Mouse (Mus musculus) intestine, embryonic 15.5 days (tissue): ENCODE measurements around the gene Trim14. TPM values are rescaled to one million over a fixed set of nuclear protein-coding genes. Genes with fewer than 3 reads are reported as not detected.

Experiments used
- ATAC-seq: fragments of 200-750 bp; cut with Nextera tagmentation; 2 replicates; pipeline ENCODE4 v1.8.0; 2017; ENCODE audit warnings: moderate TSS enrichment, moderate library complexity
- H3K27ac ChIP-seq: fragments of 300-500 bp; sonication (generic); 2 replicates; pipeline ENCODE4 v1.5.1; 2015; ENCODE audit warnings: mild to moderate bottlenecking, inconsistent platforms
- H3K27me3 ChIP-seq: fragments of 300-500 bp; sonication (generic); replicated peaks from 2 replicates; pipeline ENCODE4 v1.6.1; 2015; ENCODE audit warnings: inconsistent platforms
- H3K36me3 ChIP-seq: fragments of 300-500 bp; sonication (generic); 2 replicates; pipeline ENCODE4 v1.6.1; 2015; ENCODE audit warnings: inconsistent platforms
- H3K4me1 ChIP-seq: fragments of 300-500 bp; sonication (generic); replicated peaks from 2 replicates; pipeline ENCODE4 v1.6.1; 2015; ENCODE audit warnings: inconsistent platforms
- H3K4me2 ChIP-seq: fragments of 300-500 bp; sonication (generic); replicated peaks from 2 replicates; pipeline ENCODE4 v1.6.1; 2015; ENCODE audit warnings: mild to moderate bottlenecking, inconsistent platforms
- H3K4me3 ChIP-seq: fragments of 300-500 bp; sonication (generic); replicated peaks from 2 replicates; pipeline ENCODE4 v1.5.1; 2015; ENCODE audit warnings: inconsistent platforms
- H3K9ac ChIP-seq: fragments of 300-500 bp; sonication (generic); 2 replicates; pipeline ENCODE4 v1.6.1; 2015; ENCODE audit warnings: inconsistent platforms
- H3K9me3 ChIP-seq: fragments of 300-500 bp; sonication (generic); 2 replicates; pipeline ENCODE4 v1.6.1; 2016; ENCODE audit warnings: inconsistent platforms
- WGBS: fragments of 180-500 bp; shearing (Covaris S2); methylation state at CpG from one replicate; pipeline ENCODE4 v1.1.7; 2015; 5-methylcytosine and 5-hydroxymethylcytosine counted together
- polyA plus RNA-seq: library from polyadenylated mRNA; unstranded; fragments of >200 nt; fragmentation: Nextera tagmentation; extraction: Ambion mirVana; gene quantifications from 2 replicates; pipeline ENCODE4 v1.2.1, GENCODE M21; 2015

Gene Trim14
- polyA plus RNA-seq, 1 experiment from 2014 or later, result 12.6 TPM

DNA sequence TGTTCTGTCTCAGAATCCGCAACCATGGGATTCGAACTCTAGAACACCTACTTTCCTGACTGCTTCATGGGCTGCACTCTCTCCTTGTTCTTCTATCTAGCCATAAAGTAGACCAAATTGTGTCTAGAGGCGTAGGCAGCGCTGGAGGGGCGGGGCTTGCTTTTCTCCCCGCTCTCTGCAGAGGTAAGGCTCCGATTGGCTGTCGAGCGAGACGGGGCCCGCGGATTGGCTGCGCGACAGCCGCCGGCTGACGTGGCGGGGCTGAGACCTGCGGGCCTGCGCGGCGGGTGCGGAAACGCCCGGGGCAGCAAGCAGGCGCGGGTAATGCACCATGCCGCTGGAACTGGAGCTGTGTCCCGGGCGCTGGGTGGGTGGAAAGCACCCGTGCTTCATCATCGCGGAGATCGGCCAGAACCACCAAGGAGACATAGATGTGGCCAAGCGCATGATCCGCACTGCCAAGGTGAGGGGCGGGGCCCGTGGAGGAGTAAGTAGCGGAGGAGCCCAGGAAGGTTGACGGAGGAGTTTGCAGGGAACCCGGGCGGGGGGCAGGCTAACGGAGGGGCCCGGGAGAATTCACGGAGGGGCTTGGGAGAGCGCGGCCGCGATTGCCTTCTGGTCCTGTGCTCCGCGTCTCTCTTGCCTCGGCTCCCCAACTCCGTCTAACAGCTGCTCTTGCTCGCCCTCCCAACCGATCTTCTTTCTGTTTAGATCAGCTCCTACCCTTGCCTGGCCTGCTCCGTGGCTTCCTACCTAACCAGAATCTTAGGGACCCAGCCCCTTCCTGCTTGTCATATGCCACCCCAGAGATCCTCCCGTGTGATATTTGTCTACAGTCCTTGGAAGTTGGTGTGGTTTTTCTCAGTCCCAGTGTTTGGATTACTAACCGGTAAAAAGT, 46.7 kb downstream of the Trim14 start, which contains the start of gene Nans:
Nans (plus strand) TSS at position 221 of the 898 bp plus-strand sequence.
- peak within 1 kb of the TSS; percentile 86 for H3K9ac ChIP-seq
- peaks cover 16% of the 10 kb centered on the region for H3K36me3 ChIP-seq
- under 1% methylated on average over 58 of the region's 58 CpGs for WGBS
- H3K9me3 ChIP-seq, result no peaks in the 10 kb centered on the region
- ATAC-seq, result peak; percentile 99
- H3K27me3 ChIP-seq, result no peaks in the 10 kb centered on the region
- H3K27ac ChIP-seq, result peak within 1 kb of the TSS; percentile 74
- H3K4me3 ChIP-seq, result peak within 1 kb of the TSS; percentile 89
- H3K4me1 ChIP-seq, result peaks cover 9% of the 10 kb centered on the region; the same call in 1 of the 2 replicates
- peak within 1 kb of the TSS; percentile 62 for H3K4me2 ChIP-seq

- no peak for ATAC-seq
- H3K27ac ChIP-seq, result no peak overlapping the region
- no peak overlapping the region for H3K4me3 ChIP-seq
- no peak overlapping the region for H3K9ac ChIP-seq
- no peaks in the 10 kb centered on the region for H3K36me3 ChIP-seq
- no peaks in the 10 kb centered on the region for H3K9me3 ChIP-seq
- H3K4me2 ChIP-seq, result no peak overlapping the region
- H3K27me3 ChIP-seq, result no peaks in the 10 kb centered on the region
- WGBS, result 97% methylated on average over 5 of the region's 5 CpGs
- H3K4me1 ChIP-seq, result peaks cover 9% of the 10 kb centered on the region; the same call in 1 of the 2 replicates
Observed at GRCm38 (mm10) chr4:46487348-46487747, 48.6 kb downstream of the Trim14 start.

GRCm38 (mm10) chr4:46485696-46486417, 50.1 kb downstream of the Trim14 start:
- WGBS, result 39% methylated on average over 14 of the region's 14 CpGs
- H3K27ac ChIP-seq, result no peak overlapping the region

GRCm38 (mm10) chr4:46479081-46479480, 56.9 kb downstream of the Trim14 start:
- no peak overlapping the region for H3K27ac ChIP-seq
- no peaks in the 10 kb centered on the region for H3K9me3 ChIP-seq
- no peak for ATAC-seq
- H3K4me3 ChIP-seq, result no peak overlapping the region
- no peaks in the 10 kb centered on the region for H3K4me1 ChIP-seq
- H3K4me2 ChIP-seq, result no peak overlapping the region
- WGBS, result 96% methylated on average over 2 of the region's 2 CpGs
- peaks cover 11% of the 10 kb centered on the region for H3K36me3 ChIP-seq
- no peak overlapping the region for H3K9ac ChIP-seq
- H3K27me3 ChIP-seq, result no peaks in the 10 kb centered on the region

More at GRCm38 (mm10) chr4:46485696-46486417, 50.1 kb downstream of the Trim14 start:
- H3K4me1 ChIP-seq, result peaks cover 9% of the 10 kb centered on the region; the same call in 1 of the 2 replicates
- no peaks in the 10 kb centered on the region for H3K27me3 ChIP-seq
- no peak overlapping the region for H3K4me2 ChIP-seq
- ATAC-seq, result no peak
- H3K9ac ChIP-seq, result no peak overlapping the region
- no peaks in the 10 kb centered on the region for H3K36me3 ChIP-seq
- no peak overlapping the region for H3K4me3 ChIP-seq
- no peaks in the 10 kb centered on the region for H3K9me3 ChIP-seq

GRCm38 (mm10) chr4:46475101-46475500, 60.8 kb downstream of the Trim14 start:
- ATAC-seq, result no peak
- H3K36me3 ChIP-seq, result peaks cover 40% of the 10 kb centered on the region
- H3K4me3 ChIP-seq, result no peak overlapping the region

DNA sequence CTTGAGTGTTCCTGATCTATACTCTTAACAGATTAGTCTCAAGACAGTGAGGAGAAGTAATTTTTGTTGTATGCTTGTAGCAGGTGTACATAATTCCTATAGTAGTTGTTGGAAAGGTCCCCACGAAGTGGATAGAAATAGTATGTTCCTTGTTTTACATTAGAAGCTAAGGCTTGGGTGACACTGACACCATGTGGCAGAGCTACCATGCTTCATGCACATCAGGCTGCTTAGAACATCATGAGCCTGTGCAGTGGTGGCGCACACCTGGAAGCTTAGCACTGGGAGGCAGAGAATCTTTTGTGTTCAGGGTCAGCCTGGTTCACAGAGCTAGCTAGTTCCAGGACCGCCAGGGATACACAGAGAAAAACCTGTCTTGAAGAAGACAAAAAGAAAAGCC, 70.2 kb downstream of the Trim14 start:
- H3K9me3 ChIP-seq, result no peaks in the 10 kb centered on the region
- H3K27ac ChIP-seq, result no peak overlapping the region
- no peak overlapping the region for H3K9ac ChIP-seq
- H3K36me3 ChIP-seq, result peaks cover 62% of the 10 kb centered on the region
- ATAC-seq, result no peak
- H3K4me1 ChIP-seq, result no peaks in the 10 kb centered on the region
- WGBS, result 89% methylated on average over 3 of the region's 3 CpGs
- H3K4me3 ChIP-seq, result no peak overlapping the region
- H3K4me2 ChIP-seq, result no peak overlapping the region
- no peaks in the 10 kb centered on the region for H3K27me3 ChIP-seq

More at GRCm38 (mm10) chr4:46475101-46475500, 60.8 kb downstream of the Trim14 start:
- H3K27me3 ChIP-seq, result no peaks in the 10 kb centered on the region
- no peaks in the 10 kb centered on the region for H3K4me1 ChIP-seq
- no peaks in the 10 kb centered on the region for H3K9me3 ChIP-seq
- no peak overlapping the region for H3K27ac ChIP-seq
- WGBS, result 93% methylated on average over 5 of the region's 5 CpGs
- H3K4me2 ChIP-seq, result no peak overlapping the region
- no peak overlapping the region for H3K9ac ChIP-seq

DNA sequence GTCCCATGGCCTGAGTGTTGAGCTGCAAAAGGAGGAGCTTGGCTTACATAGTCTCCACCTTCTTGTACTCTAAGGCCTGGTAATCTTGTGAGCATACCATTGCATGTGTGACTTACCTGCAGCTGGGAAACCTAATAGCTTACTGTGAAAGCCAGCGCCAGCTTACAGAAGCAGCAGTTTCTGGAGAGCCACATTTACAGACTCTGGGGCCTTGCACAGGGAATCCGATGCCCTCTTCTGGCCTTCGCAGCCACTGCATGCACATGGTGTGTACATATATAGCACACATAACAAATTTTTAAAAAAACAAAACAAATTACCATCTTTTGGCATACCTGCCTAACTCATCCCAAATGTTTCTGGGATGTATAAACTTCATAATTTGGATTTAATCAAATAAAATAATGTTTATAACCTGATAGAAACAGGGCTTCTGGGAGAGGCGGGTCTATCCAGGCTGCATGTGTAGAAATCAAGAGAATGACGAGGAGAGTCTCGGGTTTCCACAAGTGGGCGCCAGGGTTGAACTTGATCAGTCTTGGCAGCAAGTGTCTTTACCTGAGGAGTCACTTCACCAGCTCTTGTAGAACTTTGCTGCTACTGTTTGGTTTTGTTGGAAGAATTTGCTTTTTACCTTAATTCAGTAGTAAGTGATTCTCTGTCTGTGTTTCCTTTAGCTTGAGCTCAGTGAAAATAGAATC, 72.7 kb downstream of the Trim14 start:
- Histone ChIP-seq H3K27me3 (no peaks in the 10 kb centered on the region), H3K4me1 (no peaks in the 10 kb centered on the region), H3K27ac (no peak overlapping the region), H3K4me2 (no peak overlapping the region), H3K36me3 (peaks cover 49% of the 10 kb centered on the region), H3K4me3 (no peak overlapping the region), H3K9ac (no peak overlapping the region), H3K9me3 (no peaks in the 10 kb centered on the region)
- ATAC-seq, result peak; percentile 67; the same call in 1 of the 2 replicates
- 84% methylated on average over 7 of the region's 7 CpGs for WGBS

- 88% methylated on average over 2 of the region's 2 CpGs for whole genome bisulfite sequencing
- H3K27ac ChIP-seq, result no peak overlapping the region
Observed at GRCm38 (mm10) chr4:46458411-46458810, 77.5 kb downstream of the Trim14 start.

GRCm38 (mm10) chr4:46457186-46457585, 78.8 kb downstream of the Trim14 start:
- H3K4me3 ChIP-seq, result no peak overlapping the region
- no peaks in the 10 kb centered on the region for H3K9me3 ChIP-seq
- peaks cover 15% of the 10 kb centered on the region for H3K36me3 ChIP-seq
- H3K27me3 ChIP-seq, result no peaks in the 10 kb centered on the region
- H3K27ac ChIP-seq, result no peak overlapping the region
- ATAC-seq, result no peak
- H3K4me2 ChIP-seq, result no peak overlapping the region
- WGBS, result 91% methylated on average over 3 of the region's 3 CpGs
- peaks cover 18% of the 10 kb centered on the region for H3K4me1 ChIP-seq
- no peak overlapping the region for H3K9ac ChIP-seq

More at GRCm38 (mm10) chr4:46458411-46458810, 77.5 kb downstream of the Trim14 start:
- H3K4me3 ChIP-seq, result no peak overlapping the region
- ATAC-seq, result no peak
- H3K27me3 ChIP-seq, result no peaks in the 10 kb centered on the region
- peaks cover 22% of the 10 kb centered on the region for H3K36me3 ChIP-seq
- H3K4me2 ChIP-seq, result no peak overlapping the region
- H3K4me1 ChIP-seq, result peaks cover 16% of the 10 kb centered on the region
- H3K9ac ChIP-seq, result no peak overlapping the region
- H3K9me3 ChIP-seq, result no peaks in the 10 kb centered on the region

GRCm38 (mm10) chr4:46456762-46457161, 79.2 kb downstream of the Trim14 start:
- no peak overlapping the region for H3K4me2 ChIP-seq
- 81% methylated on average over 4 of the region's 4 CpGs for WGBS
- H3K9me3 ChIP-seq, result no peaks in the 10 kb centered on the region
- ATAC-seq, result no peak
- no peak overlapping the region for H3K4me3 ChIP-seq
- no peak overlapping the region for H3K9ac ChIP-seq
- H3K27me3 ChIP-seq, result no peaks in the 10 kb centered on the region
- H3K36me3 ChIP-seq, result peaks cover 14% of the 10 kb centered on the region
- peaks cover 18% of the 10 kb centered on the region for H3K4me1 ChIP-seq
- H3K27ac ChIP-seq, result no peak overlapping the region

GRCm38 (mm10) chr4:46454097-46454864, 81.7 kb downstream of the Trim14 start:
- Histone ChIP-seq H3K9me3 (no peaks in the 10 kb centered on the region), H3K27me3 (no peaks in the 10 kb centered on the region), H3K27ac (no peak overlapping the region), H3K9ac (no peak overlapping the region), H3K4me2 (peak overlapping the region; percentile 80), H3K36me3 (no peaks in the 10 kb centered on the region), H3K4me1 (peaks cover 18% of the 10 kb centered on the region), H3K4me3 (no peak overlapping the region)
- WGBS, result 70% methylated on average over 5 of the region's 5 CpGs
- ATAC-seq, result no peak
